Mouse (Mus musculus): ENCODE results near the gene Jmjd7. TPM values are rescaled to one million over a fixed set of nuclear protein-coding genes. Genes with fewer than 3 reads are reported as not detected.

Jmjd7 gene
- polyA plus RNA-seq, 1 experiment: 10.4 TPM

- 69% methylated on average over 4 of the region's 4 CpGs for WGBS
- no peak for DNase-seq (ENCODE audit: low read depth, low spot score)
Measured at GRCm38 (mm10) chr2:120007680-120008210, 19.5 kb upstream of the Jmjd7 start.

DNA sequence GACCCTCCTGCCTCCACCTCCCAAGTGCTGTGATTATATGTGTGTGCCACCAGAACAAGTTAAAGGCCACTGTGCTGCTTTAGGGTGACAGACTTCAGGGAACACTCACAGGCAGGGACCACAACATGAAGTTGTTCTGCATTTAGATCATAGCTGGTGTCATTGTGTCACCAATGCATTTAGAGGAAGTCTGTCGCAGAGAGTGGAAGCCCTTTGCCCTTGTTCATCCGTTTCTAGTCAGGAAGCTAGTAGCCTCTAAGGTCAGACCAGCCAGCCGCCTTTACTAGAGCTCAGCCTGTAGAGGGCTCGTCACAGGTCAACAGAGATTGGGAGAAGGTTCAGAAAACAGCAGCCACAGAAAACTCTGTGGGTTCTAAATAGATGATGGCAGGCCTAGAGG lies 18.6 kb upstream of the Jmjd7 start:
- 65% methylated on average over 4 of the region's 4 CpGs for WGBS
- DNase-seq (ENCODE audit: low read depth, low spot score): no peak

- WGBS: 80% methylated on average over 8 of the region's 8 CpGs
- DNase-seq (ENCODE audit: low read depth, low spot score): no peak
Measured at GRCm38 (mm10) chr2:120011462-120012200, 15.7 kb upstream of the Jmjd7 start.

DNA sequence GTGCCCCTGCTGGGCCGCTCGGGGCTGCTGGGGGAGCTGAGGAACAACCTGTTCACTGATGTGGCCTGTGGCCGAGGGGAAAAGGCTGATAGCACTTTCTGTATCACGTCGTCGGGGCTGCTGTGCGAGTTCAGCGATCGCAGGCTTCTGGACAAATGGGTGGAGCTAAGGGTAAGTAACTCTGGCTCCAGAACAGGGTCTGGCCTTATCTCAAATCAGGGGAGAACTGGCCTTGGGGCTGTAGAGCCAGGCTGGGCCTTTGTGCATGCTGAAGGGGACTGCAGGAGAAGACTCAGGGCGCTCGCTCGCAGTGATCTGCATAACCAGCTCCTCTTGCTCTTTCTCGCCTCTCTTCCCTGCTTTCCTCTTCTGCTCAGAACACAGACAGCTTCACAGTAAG lies 14.4 kb upstream of the Jmjd7 start:
- DNase-seq (ENCODE audit: low read depth, low spot score): no peak
- WGBS: 89% methylated on average over 13 of the region's 13 CpGs

DNA sequence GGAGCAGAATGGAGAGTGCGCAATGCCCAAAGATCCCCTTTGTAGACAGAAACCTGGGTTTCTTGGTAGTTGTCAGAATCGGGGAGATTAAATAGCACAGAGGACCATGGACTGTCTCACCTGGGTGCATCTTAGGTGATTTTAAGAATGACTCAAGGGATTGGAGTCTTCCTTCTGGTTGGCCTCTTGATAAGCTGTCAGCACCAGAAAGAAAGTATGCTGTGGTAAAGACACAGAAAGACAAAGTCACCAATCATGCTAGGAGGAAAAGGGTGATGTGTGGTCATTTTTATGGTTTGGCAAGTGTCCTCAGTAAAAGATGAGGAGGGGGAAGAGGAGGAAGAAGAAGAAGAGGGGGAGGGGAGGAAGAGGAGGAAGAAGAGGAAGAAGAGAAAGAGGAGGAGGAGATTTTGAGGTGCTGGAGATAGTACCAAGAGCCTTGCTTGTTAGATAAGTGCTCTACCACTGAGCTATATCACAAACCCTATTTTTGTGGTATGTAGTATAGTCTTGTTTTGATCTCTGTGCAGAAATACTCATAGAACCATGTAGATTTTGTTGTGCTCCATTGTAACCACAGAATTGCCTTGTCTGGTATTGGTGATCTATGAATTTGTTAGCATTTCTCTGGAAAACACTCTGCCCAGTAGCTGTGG lies 13.3 kb upstream of the Jmjd7 start:
- WGBS: 95% methylated on average over 2 of the region's 2 CpGs
- DNase-seq (ENCODE audit: low read depth, low spot score): no peak

DNA sequence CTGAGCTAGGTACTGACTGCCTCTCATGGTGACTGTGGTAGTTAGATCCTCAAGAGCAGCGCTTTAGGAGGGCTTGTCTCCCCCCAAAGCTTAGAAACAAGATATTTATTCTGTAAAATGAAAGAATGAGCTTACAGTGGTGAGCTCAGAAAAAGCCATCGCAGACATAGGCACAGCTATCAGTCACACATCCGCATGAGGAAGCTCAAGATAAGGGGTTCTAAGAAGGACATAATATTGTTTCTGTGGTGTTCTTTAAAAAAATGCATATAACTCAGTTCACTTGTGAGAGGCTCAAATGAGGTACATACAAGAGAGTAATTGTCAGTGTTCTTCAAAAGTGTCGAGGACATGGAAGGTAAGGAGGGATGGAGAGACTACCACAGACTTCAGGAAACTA lies 11.4 kb upstream of the Jmjd7 start:
- DNase-seq (ENCODE audit: low read depth, low spot score): no peak
- WGBS: 96% methylated on average over 4 of the region's 4 CpGs

DNA sequence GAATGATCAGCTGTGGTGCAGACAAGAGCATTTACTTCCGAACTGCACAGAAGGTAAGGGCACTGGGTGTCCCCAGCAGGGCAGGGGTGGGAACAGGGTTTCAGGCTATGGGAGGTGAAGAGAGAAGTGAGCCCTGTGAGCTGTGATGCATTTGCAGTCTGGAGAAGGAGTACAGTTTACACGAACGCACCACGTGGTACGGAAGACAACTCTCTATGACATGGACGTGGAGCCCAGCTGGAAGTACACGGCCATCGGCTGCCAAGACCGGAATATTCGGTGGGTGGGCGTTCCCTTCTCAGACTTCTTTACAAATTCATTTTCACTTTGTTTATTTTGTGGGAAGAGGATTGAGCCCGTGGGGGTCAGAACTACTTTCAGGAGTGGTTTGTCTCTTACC lies 9.7 kb upstream of the Jmjd7 start:
- WGBS: 81% methylated on average over 12 of the region's 12 CpGs

DNA sequence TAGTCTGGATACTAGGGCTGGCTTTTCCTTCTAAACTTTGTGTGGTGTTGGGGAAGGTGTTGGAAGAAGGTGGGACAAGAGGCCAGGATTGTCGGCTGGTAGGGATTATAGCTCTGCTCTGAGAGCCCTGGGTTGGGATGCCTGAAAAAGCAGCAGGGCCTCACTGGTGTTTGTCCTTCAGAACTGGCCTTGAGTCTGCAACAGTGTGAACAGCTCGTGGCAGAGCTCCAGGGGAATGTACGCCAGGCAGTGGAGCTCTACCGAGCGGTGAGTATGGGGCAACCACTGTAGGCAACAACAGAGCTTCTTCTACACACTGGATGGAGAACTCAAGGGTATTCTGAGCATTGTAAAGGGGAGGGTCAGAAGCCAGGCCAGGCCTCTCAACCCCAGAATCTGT lies 2.9 kb upstream of the Jmjd7 start:
- no peak for DNase-seq (ENCODE audit: low read depth, low spot score)
- WGBS: 80% methylated on average over 5 of the region's 5 CpGs

More for the DNA sequence above, 9.7 kb upstream of the Jmjd7 start:
- DNase-seq (ENCODE audit: low read depth, low spot score): no peak

GRCm38 (mm10) chr2:120027950-120028331 lies 658 bp downstream of the Jmjd7 start:
- 27% methylated on average over 3 of the region's 3 CpGs for WGBS
- no peak for DNase-seq (ENCODE audit: low read depth, low spot score)

DNA sequence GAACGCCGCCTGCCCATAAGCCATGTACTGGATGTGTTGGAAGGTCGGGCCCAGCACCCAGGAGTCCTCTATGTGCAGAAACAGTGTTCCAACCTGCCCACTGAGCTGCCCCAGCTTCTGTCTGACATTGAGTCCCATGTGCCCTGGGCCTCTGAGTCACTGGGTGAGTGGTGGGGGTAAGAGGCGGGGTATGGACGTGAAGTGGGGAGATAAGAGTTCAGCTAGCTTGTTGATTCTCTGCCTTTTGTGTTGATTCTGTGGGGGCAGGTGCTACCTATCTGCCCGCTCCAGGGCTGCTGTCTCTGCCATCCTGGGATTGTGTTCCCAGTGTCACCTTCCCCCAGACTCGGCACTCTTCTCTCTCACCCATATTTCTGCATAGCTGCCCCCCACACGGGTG lies 3.1 kb downstream of the Jmjd7 start:
- 89% methylated on average over 8 of the region's 8 CpGs for WGBS
- DNase-seq (ENCODE audit: low read depth, low spot score): no peak

GRCm38 (mm10) chr2:120032726-120033467 lies 5.6 kb downstream of the Jmjd7 start, which contains the start of gene Pla2g4b:
Gene Pla2g4b (plus strand): TSS chr2:120033417.
- WGBS: 83% methylated on average over 12 of the region's 12 CpGs
- no peak for DNase-seq (ENCODE audit: low read depth, low spot score)

GRCm38 (mm10) chr2:120033726-120034125 lies 6.4 kb downstream of the Jmjd7 start:
- 65% methylated on average over 5 of the region's 5 CpGs for WGBS
- no peak for DNase-seq (ENCODE audit: low read depth, low spot score)

GRCm38 (mm10) chr2:120037744-120038143 lies 10.5 kb downstream of the Jmjd7 start:
- DNase-seq (ENCODE audit: low read depth, low spot score): no peak
- 84% methylated on average over 9 of the region's 9 CpGs for WGBS

GRCm38 (mm10) chr2:120040991-120041390 lies 13.7 kb downstream of the Jmjd7 start:
- WGBS: 80% methylated on average over 5 of the region's 5 CpGs
- DNase-seq (ENCODE audit: low read depth, low spot score): no peak

- 37% methylated on average over 4 of the region's 4 CpGs for WGBS
- no peak for DNase-seq (ENCODE audit: low read depth, low spot score)
Measured at GRCm38 (mm10) chr2:120044101-120044603, 16.9 kb downstream of the Jmjd7 start.

DNA sequence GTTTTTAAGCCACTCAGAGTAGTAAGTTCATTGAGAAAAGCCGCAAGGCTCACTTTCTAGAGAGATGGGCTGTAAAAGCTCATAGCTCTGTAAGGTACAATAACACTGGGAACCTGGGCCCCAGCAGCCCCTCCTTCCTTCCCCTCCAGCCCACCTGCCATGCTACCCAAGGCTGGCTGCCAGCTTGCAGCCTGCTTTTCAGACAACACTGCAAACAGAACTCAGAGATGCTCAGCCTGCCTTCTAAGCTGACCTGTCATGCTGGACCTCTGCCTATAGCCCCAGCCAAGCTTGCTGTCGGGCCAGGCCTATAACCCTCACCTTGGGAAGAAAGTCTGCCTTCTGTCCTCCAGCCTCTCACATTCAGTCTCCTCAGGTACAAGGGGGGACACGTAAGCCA lies 17.4 kb downstream of the Jmjd7 start:
- 50% methylated on average over 3 of the region's 3 CpGs for WGBS
- DNase-seq (ENCODE audit: low read depth, low spot score): no peak

GRCm38 (mm10) chr2:120046486-120047310 lies 19.4 kb downstream of the Jmjd7 start:
- WGBS: 45% methylated on average over 14 of the region's 14 CpGs
- DNase-seq (ENCODE audit: low read depth, low spot score): no peak

GRCm38 (mm10) chr2:120048173-120048572 lies 20.9 kb downstream of the Jmjd7 start:
- no peak for DNase-seq (ENCODE audit: low read depth, low spot score)
- 84% methylated on average over 9 of the region's 9 CpGs for WGBS

DNA sequence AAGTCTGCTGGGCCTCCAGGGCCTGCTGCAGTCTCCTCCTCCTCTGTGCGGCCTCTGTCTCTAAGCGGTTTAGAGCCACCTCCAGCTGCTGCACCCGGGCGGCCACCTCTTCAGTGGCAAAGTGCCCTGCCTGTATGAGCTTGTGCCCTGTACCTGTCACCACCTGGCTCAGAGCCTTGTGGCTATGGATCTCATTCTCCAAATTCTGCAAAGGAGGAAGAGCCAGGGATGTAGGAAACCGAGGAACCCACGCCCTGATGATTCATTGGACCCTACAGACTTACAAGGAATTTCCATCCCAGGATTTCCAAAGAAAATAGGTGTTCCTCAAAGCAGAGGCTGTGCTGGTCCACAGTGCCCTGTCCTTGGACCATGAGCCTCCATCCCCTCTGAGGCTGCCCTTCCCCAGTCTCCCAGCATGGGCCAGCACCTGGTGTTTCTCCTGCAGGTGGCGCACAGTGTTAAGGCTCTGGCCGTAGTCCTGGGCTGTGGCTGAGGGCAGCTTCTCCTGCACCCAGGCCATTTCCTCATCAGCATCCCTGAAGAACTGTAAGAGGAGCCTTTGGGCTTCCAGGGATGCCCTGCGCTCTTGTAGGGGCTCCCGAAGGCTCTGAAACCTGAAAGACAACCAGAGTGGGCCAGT lies 22.5 kb downstream of the Jmjd7 start:
- 69% methylated on average over 10 of the region's 10 CpGs for WGBS
- no peak for DNase-seq (ENCODE audit: low read depth, low spot score)
